Mouse (Mus musculus) adrenal gland, adult 2 months (tissue): ENCODE results near the gene Tceanc2. TPM values are rescaled to one million over a fixed set of nuclear protein-coding genes. Genes with fewer than 3 reads are reported as not detected.

Experiments
- DNase-seq: peaks from one replicate; pipeline ENCODE4 v3.0.0; 2021
- long read RNA-seq: library from polyadenylated mRNA; stranded (forward); transcript quantifications from one replicate; pipeline ENCODE4 v2.0.0, GENCODE M21; 2021
- polyA plus RNA-seq: library from polyadenylated mRNA; depleted of rRNA; stranded (reverse); fragments of >200 nt; gene quantifications from 2 replicates; pipeline ENCODE4 v1.2.3, GENCODE M21; 2012; rRNA removed
- total RNA-seq, 2 experiments: library from RNA; stranded (reverse); gene quantifications; 2 replicates each; pipeline ENCODE4 v1.2.3; 2021

Tceanc2 gene
- total RNA-seq (10 to 100 TPM; 22.7 to 26.7 TPM), polyA plus RNA-seq (5.3 and 5.4 TPM in 2 replicates)
- long read RNA-seq, full-length matches to known transcripts, result 5 of 6 reads
- long read RNA-seq, partial matches to known transcripts, result 1 of 6 reads
- long read RNA-seq, other reads (novel, unspliced or antisense), result 0 of 6 reads

GRCm38 (mm10) chr4:107178830-107179490, at the start of gene Tceanc2:
Gene Tceanc2, minus strand, starts transcription at chr4:107179116.
- DNase-seq, result peak; percentile 67

- DNase-seq, result no peak
These were observed 47.4 kb upstream of the Tceanc2 start for GRCm38 (mm10) chr4:107226313-107226712.

GRCm38 (mm10) chr4:107223225-107224204, 44.6 kb upstream of the Tceanc2 start:
- peak; percentile 55 for DNase-seq

GRCm38 (mm10) chr4:107221524-107221923, 42.6 kb upstream of the Tceanc2 start:
- peak; percentile 14 for DNase-seq

GRCm38 (mm10) chr4:107217574-107217973, 38.7 kb upstream of the Tceanc2 start:
- DNase-seq, result peak; percentile 36

- no peak for DNase-seq
These were observed 34.5 kb upstream of the Tceanc2 start for GRCm38 (mm10) chr4:107213279-107214011.

- no peak for DNase-seq
These were observed 33.0 kb upstream of the Tceanc2 start for GRCm38 (mm10) chr4:107211936-107212335.

- DNase-seq, result no peak
These were observed 32.5 kb upstream of the Tceanc2 start for GRCm38 (mm10) chr4:107211465-107211864.

GRCm38 (mm10) chr4:107210483-107211097, 31.7 kb upstream of the Tceanc2 start:
- DNase-seq, result no peak

GRCm38 (mm10) chr4:107208880-107209279, 30.0 kb upstream of the Tceanc2 start, which contains the start of gene Ldlrad1:
Gene Ldlrad1, plus strand, starts transcription at chr4:107209180.
- DNase-seq, result no peak

GRCm38 (mm10) chr4:107207016-107207415, 28.1 kb upstream of the Tceanc2 start:
- DNase-seq, result no peak

- no peak for DNase-seq
These were observed 24.1 kb upstream of the Tceanc2 start for GRCm38 (mm10) chr4:107203001-107203400.

- DNase-seq, result no peak
These were observed 22.9 kb upstream of the Tceanc2 start for GRCm38 (mm10) chr4:107201779-107202178.

GRCm38 (mm10) chr4:107198072-107198471, 19.2 kb upstream of the Tceanc2 start:
- peak; percentile 38 for DNase-seq

- no peak for DNase-seq
These were observed 17.5 kb upstream of the Tceanc2 start for GRCm38 (mm10) chr4:107196454-107196853.

GRCm38 (mm10) chr4:107193841-107194240, 14.9 kb upstream of the Tceanc2 start:
- no peak for DNase-seq

GRCm38 (mm10) chr4:107185703-107186102, 6.8 kb upstream of the Tceanc2 start:
- DNase-seq, result no peak

GRCm38 (mm10) chr4:107183203-107183602, 4.3 kb upstream of the Tceanc2 start:
- peak; percentile 23 for DNase-seq

GRCm38 (mm10) chr4:107182796-107183195, 3.9 kb upstream of the Tceanc2 start:
- DNase-seq, result no peak

- DNase-seq, result no peak
These were observed 3.0 kb upstream of the Tceanc2 start for GRCm38 (mm10) chr4:107181866-107182265.

- no peak for DNase-seq
These were observed 1.8 kb upstream of the Tceanc2 start for GRCm38 (mm10) chr4:107180746-107181145.
